Mouse (Mus musculus) B cell, adult 67 days (primary cell): Measurements from ENCODE around the gene Tbxas1. TPM values are rescaled to one million over a fixed set of nuclear protein-coding genes. Genes with fewer than 3 reads are reported as not detected.

Experiments
- total RNA-seq, 2 experiments: library from RNA; stranded (reverse); gene quantifications; 4 replicates each; pipeline ENCODE4 v1.2.4; 2023

Gene Tbxas1
- total RNA-seq = under 1 TPM in 1 of 2 experiments, not detected in 1; 0.93 TPM

GRCm38 (mm10) chr6:38875258-38876070 lies at the start of gene Tbxas1:
Gene Tbxas1, plus strand, starts transcription at chr6:38875404.

GRCm38 (mm10) chr6:38876071-38876911 lies 1.1 kb downstream of the Tbxas1 start, which contains the start of gene Hipk2:
Gene Hipk2, minus strand, starts transcription at chr6:38876165.

GRCm38 (mm10) chr6:39117584-39118455 lies 242.6 kb downstream of the Tbxas1 start, which contains the start of gene Parp12:
Gene Parp12, minus strand, starts transcription at chr6:39118349.

Other genes with a start within 250 kb of the Tbxas1 start
- gene Klrg2, start 238.2 kb upstream of the Tbxas1 start, total RNA-seq = not detected
- gene Clec2l, start 212.3 kb upstream of the Tbxas1 start, total RNA-seq = not detected
- 10 to 100 TPM; 20.5 to 23.1 TPM for gene Hipk2, start 761 bp downstream of the Tbxas1 start, total RNA-seq
- under 1 TPM; 0.27 to 0.44 TPM for gene Parp12, start 242.9 kb downstream of the Tbxas1 start, total RNA-seq